Mouse (Mus musculus) myocyte (in vitro differentiated cells): ENCODE measurements at regions not wholly inside any gene's neighbourhood (a gene's known extent, or its start where the extent isn't known, plus 50 kb on each side); places are given as distances from the start of the nearest gene placed in this dataset.

Experiments
- H3K27me3 ChIP-seq: one replicate; pipeline ENCODE4 v1.6.1; 2011; ENCODE audit not compliant: control insufficient read depth, insufficient read depth, insufficient read length
- H3K36me3 ChIP-seq: one replicate; pipeline ENCODE4 v1.6.1; 2011; ENCODE audit not compliant: control insufficient read depth, insufficient read depth
- H3K4me2 ChIP-seq: one replicate; pipeline ENCODE4 v1.6.1; 2011; ENCODE audit warnings: low read depth, control low read depth
- H3K4me3 ChIP-seq: one replicate; pipeline ENCODE4 v1.5.1; 2011; ENCODE audit warnings: mild to moderate bottlenecking, control low read depth, moderate library complexity
- H3K79me2 ChIP-seq: one replicate; pipeline ENCODE4 v1.6.1; 2011; ENCODE audit not compliant: control insufficient read depth, insufficient read depth
- H3ac ChIP-seq: one replicate; pipeline ENCODE4 v1.6.1; 2011; ENCODE audit not compliant: control insufficient read depth, insufficient read length
- CEBPB ChIP-seq: IDR thresholded peaks from 2 replicates; pipeline ENCODE4 v1.6.1; 2011; ENCODE audit warnings: mild to moderate bottlenecking, moderate library complexity; ENCODE audit not compliant: poor library complexity, insufficient read depth, severe bottlenecking
- E2F4 ChIP-seq: IDR thresholded peaks from one replicate; pipeline ENCODE4 v1.6.1; 2011; ENCODE audit warnings: mild to moderate bottlenecking, control low read depth, moderate library complexity; ENCODE audit not compliant: insufficient read depth
- MAX ChIP-seq: IDR thresholded peaks from one replicate; pipeline ENCODE4 v1.6.1; 2011; ENCODE audit warnings: low read depth, mild to moderate bottlenecking, control low read depth
- MYOD1 ChIP-seq, 3 experiments: IDR thresholded peaks; one replicate each; pipeline ENCODE4 v1.6.1; 2011; ENCODE audit warnings: control low read depth in 2 of 3, low read depth in 2 of 3, mild to moderate bottlenecking in 2 of 3, moderate library complexity in 1 of 3; ENCODE audit not compliant: insufficient read length in 2 of 3, control insufficient read depth in 1 of 3
- MYOG ChIP-seq, 3 experiments: IDR thresholded peaks; one replicate each; pipeline ENCODE4 v1.6.1; 2011; ENCODE audit warnings: control low read depth in 2 of 3, low read depth in 2 of 3, mild to moderate bottlenecking in 2 of 3; ENCODE audit not compliant: insufficient read length in 2 of 3, control insufficient read depth in 1 of 3, insufficient read depth in 1 of 3
- POLR2A ChIP-seq: IDR thresholded peaks from one replicate; pipeline ENCODE4 v1.6.1; 2011; ENCODE audit warnings: low read depth, mild to moderate bottlenecking, control low read depth, moderate library complexity; ENCODE audit not compliant: insufficient read length
- POLR2AphosphoS2 ChIP-seq: IDR thresholded peaks from one replicate; pipeline ENCODE4 v1.6.1; 2011; ENCODE audit warnings: low read depth, control low read depth; ENCODE audit not compliant: insufficient read length
- REST ChIP-seq: IDR thresholded peaks from one replicate; pipeline ENCODE4 v1.6.1; 2011; ENCODE audit warnings: mild to moderate bottlenecking, control low read depth, moderate library complexity; ENCODE audit not compliant: insufficient read depth, insufficient read length
- SRF ChIP-seq: IDR thresholded peaks from one replicate; pipeline ENCODE4 v1.6.1; 2011; ENCODE audit warnings: low read depth; ENCODE audit not compliant: control insufficient read depth, insufficient read length
- TCF12 ChIP-seq: IDR thresholded peaks from one replicate; pipeline ENCODE4 v1.6.1; 2011; ENCODE audit warnings: mild to moderate bottlenecking, control low read depth; ENCODE audit not compliant: poor library complexity, insufficient read depth, severe bottlenecking
- TCF3 ChIP-seq: IDR thresholded peaks from one replicate; pipeline ENCODE4 v1.6.1; 2011; ENCODE audit warnings: low read depth, control low read depth; ENCODE audit not compliant: insufficient read length
- USF1 ChIP-seq: IDR thresholded peaks from one replicate; pipeline ENCODE4 v1.6.1; 2011; ENCODE audit warnings: low read depth, mild to moderate bottlenecking, control low read depth, moderate library complexity

DNA sequence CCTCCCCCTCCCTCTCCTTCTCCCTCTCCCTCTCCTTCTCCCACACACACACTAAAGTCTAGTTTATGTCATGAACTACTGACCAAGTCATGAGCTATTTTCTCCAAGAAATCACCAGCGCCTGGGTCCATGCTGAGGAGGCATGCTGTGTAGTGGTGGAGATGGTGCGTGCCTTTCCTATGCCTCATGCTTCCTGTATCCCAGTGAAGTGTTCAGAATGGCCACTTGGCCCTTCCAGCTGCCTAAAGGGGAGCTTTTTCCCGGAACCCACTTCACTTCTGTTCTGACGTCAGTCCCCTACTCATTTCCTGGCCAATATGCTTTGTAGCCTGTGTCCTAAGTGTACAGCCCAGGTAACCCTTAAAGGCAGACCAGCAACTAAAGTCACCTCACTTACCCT lies 199.1 kb upstream of the Egflam start:
- Histone ChIP-seq H3K36me3 (no peaks in the 10 kb centered on the region), H3K27me3 (no peaks in the 10 kb centered on the region), H3K4me3 (no peak overlapping the region), H3K4me2 (peak overlapping the region; percentile 37), H3K79me2 (no peaks in the 10 kb centered on the region), H3ac (no peak overlapping the region)
- TF ChIP-seq MAX (no peak), MYOD1 (IDR thresholded peaks at IDR 0.05; ENCODE audit: control insufficient read depth in 1 of 3, insufficient read length in 2 of 3, low read depth in 2 of 3) (peak in 2 of 3 experiments; percentile 30 to 61)

DNA sequence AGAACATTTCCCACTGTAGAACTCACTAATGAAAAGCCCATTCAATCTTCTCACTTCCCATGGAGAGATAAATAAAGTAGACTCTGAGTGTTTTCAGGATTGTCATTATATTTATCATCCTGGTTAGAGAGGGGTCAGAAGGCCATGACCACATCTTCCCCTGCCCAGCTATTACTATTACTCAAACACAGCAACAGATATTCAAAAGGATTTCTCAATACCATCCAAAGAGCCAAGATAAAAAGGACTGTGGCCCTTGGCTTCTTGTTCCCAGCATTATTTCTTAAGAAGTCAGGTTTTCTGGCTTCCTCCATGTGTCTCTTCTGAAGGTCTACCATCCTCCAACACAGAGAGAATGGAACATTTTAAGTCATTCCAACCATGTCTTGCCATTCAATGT lies 199.6 kb upstream of the Egflam start:
- Histone ChIP-seq H3K4me3 (no peak overlapping the region), H3ac (no peak overlapping the region), H3K27me3 (no peaks in the 10 kb centered on the region), H3K4me2 (peak overlapping the region; percentile 37), H3K79me2 (no peaks in the 10 kb centered on the region), H3K36me3 (no peaks in the 10 kb centered on the region)
- TF ChIP-seq USF1: no peak
- no peak for TF ChIP-seq TCF3
- no peak for TF ChIP-seq MAX
- TF ChIP-seq CEBPB: peak; percentile 72
- no peak for TF ChIP-seq REST

GRCm38 (mm10) chr15:7601540-7601939 lies 203.3 kb upstream of the Egflam start:
- Histone ChIP-seq H3ac (no peak overlapping the region), H3K36me3 (no peaks in the 10 kb centered on the region), H3K79me2 (no peaks in the 10 kb centered on the region), H3K27me3 (no peaks in the 10 kb centered on the region), H3K4me2 (no peak overlapping the region), H3K4me3 (no peak overlapping the region)
- TF ChIP-seq TCF3 (no peak), TCF12 (no peak), MAX (no peak)

- H3ac ChIP-seq: no peak overlapping the region
- no peaks in the 10 kb centered on the region for H3K36me3 ChIP-seq
- H3K27me3 ChIP-seq: no peaks in the 10 kb centered on the region
- no peaks in the 10 kb centered on the region for H3K79me2 ChIP-seq
- H3K4me3 ChIP-seq: no peak overlapping the region
- no peak overlapping the region for H3K4me2 ChIP-seq
- no peak for TF ChIP-seq POLR2AphosphoS2
- no peak for TF ChIP-seq USF1
- no peak for TF ChIP-seq CEBPB
- no peak for TF ChIP-seq MYOD1 (IDR thresholded peaks at IDR 0.05; ENCODE audit: control insufficient read depth in 1 of 3, insufficient read length in 2 of 3, low read depth in 2 of 3)
- TF ChIP-seq SRF: no peak
These were observed 205.8 kb upstream of the Gdnf start for GRCm38 (mm10) chr15:7604847-7605246.

DNA sequence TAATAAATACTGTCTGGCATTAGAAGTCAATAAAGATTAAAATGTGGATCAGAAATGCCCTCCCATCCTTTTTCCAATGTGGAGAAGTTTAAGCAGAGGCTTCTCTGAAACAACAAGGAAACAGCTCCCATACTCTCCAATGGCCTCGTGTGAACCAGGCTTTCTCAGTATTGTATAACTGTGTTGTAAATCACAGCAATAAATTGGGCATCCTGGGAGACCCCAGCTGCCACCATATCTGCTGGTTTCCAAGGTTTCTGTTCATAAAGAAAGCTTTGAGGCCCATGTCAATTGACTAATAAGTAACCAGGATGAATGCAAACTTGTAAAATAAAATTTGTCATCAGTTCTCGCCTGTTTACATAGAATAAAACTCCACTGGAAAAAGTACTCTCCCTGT lies 192.7 kb upstream of the Gdnf start:
- TF ChIP-seq MAX: no peak
- TF ChIP-seq TCF12: no peak
- no peak for TF ChIP-seq MYOG (IDR thresholded peaks at IDR 0.05; ENCODE audit: control insufficient read depth in 1 of 3, insufficient read depth in 1 of 3, insufficient read length in 2 of 3, low read depth in 2 of 3)
- no peak for TF ChIP-seq SRF
- no peak for TF ChIP-seq POLR2A
- TF ChIP-seq CEBPB: no peak
- no peak for TF ChIP-seq REST
- TF ChIP-seq MYOD1 (IDR thresholded peaks at IDR 0.05; ENCODE audit: control insufficient read depth in 1 of 3, insufficient read length in 2 of 3, low read depth in 2 of 3): no peak
- no peaks in the 10 kb centered on the region for H3K79me2 ChIP-seq
- no peak overlapping the region for H3K4me3 ChIP-seq
- no peak overlapping the region for H3K4me2 ChIP-seq
- H3K27me3 ChIP-seq: no peaks in the 10 kb centered on the region
- no peak overlapping the region for H3ac ChIP-seq
- H3K36me3 ChIP-seq: no peaks in the 10 kb centered on the region

GRCm38 (mm10) chr15:7623026-7623425 lies 187.6 kb upstream of the Gdnf start:
- no peak overlapping the region for H3K4me3 ChIP-seq
- H3K36me3 ChIP-seq: no peaks in the 10 kb centered on the region
- H3K79me2 ChIP-seq: no peaks in the 10 kb centered on the region
- H3K27me3 ChIP-seq: no peaks in the 10 kb centered on the region
- H3K4me2 ChIP-seq: no peak overlapping the region
- no peak overlapping the region for H3ac ChIP-seq
- no peak for TF ChIP-seq MYOD1 (IDR thresholded peaks at IDR 0.05; ENCODE audit: control insufficient read depth in 1 of 3, insufficient read length in 2 of 3, low read depth in 2 of 3)
- no peak for TF ChIP-seq POLR2AphosphoS2
- TF ChIP-seq USF1: no peak
- TF ChIP-seq CEBPB: no peak
- TF ChIP-seq REST: no peak
- no peak for TF ChIP-seq SRF
- no peak for TF ChIP-seq POLR2A
- TF ChIP-seq MYOG (IDR thresholded peaks at IDR 0.05; ENCODE audit: control insufficient read depth in 1 of 3, insufficient read depth in 1 of 3, insufficient read length in 2 of 3, low read depth in 2 of 3): no peak
- TF ChIP-seq E2F4: no peak
- no peak for TF ChIP-seq TCF12
- no peak for TF ChIP-seq MAX
- no peak for TF ChIP-seq TCF3
